Mouse (Mus musculus) hindbrain, embryonic 14.5 days (tissue): Measurements from ENCODE around the gene Prelid1. TPM values are rescaled to one million over a fixed set of nuclear protein-coding genes. Genes with fewer than 3 reads are reported as not detected.

ENCODE experiments used
- ATAC-seq: fragments of 200-750 bp; cut with Nextera tagmentation; 2 replicates; pipeline ENCODE4 v1.8.0; 2017; ENCODE audit warnings: moderate number of reproducible peaks, mild to moderate bottlenecking, moderate TSS enrichment, moderate library complexity; ENCODE audit not compliant: low FRiP score
- DNase-seq: peaks from one replicate; pipeline ENCODE4 v3.0.0-alpha.2; 2015; ENCODE audit warnings: low spot score
- H3K27ac ChIP-seq: fragments of 300-500 bp; sonication (generic); 2 replicates; pipeline ENCODE4 v1.5.1; 2014; ENCODE audit warnings: mild to moderate bottlenecking, moderate library complexity
- H3K27me3 ChIP-seq: fragments of 300-500 bp; sonication (generic); 2 replicates; pipeline ENCODE4 v1.6.1; 2014; ENCODE audit warnings: mild to moderate bottlenecking, low read length, mixed read lengths; ENCODE audit not compliant: control insufficient read depth, insufficient read depth
- H3K36me3 ChIP-seq: fragments of 300-500 bp; sonication (generic); replicated peaks from 2 replicates; pipeline ENCODE4 v1.6.1; 2014; ENCODE audit not compliant: control insufficient read depth, insufficient read depth
- H3K4me1 ChIP-seq: fragments of 300-500 bp; sonication (generic); replicated peaks from 2 replicates; pipeline ENCODE4 v1.6.1; 2014; ENCODE audit warnings: antibody characterized with exemption, low read length, mixed read lengths; ENCODE audit not compliant: control insufficient read depth, insufficient read depth
- H3K4me2 ChIP-seq: fragments of 300-500 bp; sonication (generic); replicated peaks from 2 replicates; pipeline ENCODE4 v1.6.1; 2014; ENCODE audit warnings: mild to moderate bottlenecking, moderate library complexity
- H3K4me3 ChIP-seq: fragments of 300-500 bp; sonication (generic); replicated peaks from 2 replicates; pipeline ENCODE4 v1.5.1; 2014; ENCODE audit warnings: mild to moderate bottlenecking, low read length
- H3K9ac ChIP-seq: fragments of 300-500 bp; sonication (generic); 2 replicates; pipeline ENCODE4 v1.6.1; 2014
- H3K9me3 ChIP-seq: fragments of 300-500 bp; sonication (generic); 2 replicates; pipeline ENCODE4 v1.6.1; 2016; ENCODE audit warnings: low read length; ENCODE audit not compliant: control insufficient read depth
- WGBS: fragments of 180-500 bp; shearing (Covaris S2); extraction: QIAGEN DNeasy Blood & Tissue Kit; methylation state at CpG from one replicate; pipeline ENCODE4 v1.1.7; 2014; 5-methylcytosine and 5-hydroxymethylcytosine counted together
- polyA plus RNA-seq: library from polyadenylated mRNA; unstranded; fragments of >200 nt; fragmentation: Nextera tagmentation; extraction: Ambion mirVana; gene quantifications from 2 replicates; pipeline ENCODE4 v1.2.1, GENCODE M21; 2014

Prelid1 gene
- polyA plus RNA-seq, 1 experiment from 2014 or later: 348 TPM

GRCm38 (mm10) chr13:55318351-55318750 is 1.9 kb upstream of the Prelid1 start:
- no peaks in the 10 kb centered on the region for H3K27me3 ChIP-seq
- no peak overlapping the region for H3K4me2 ChIP-seq
- H3K4me1 ChIP-seq: peaks cover 19% of the 10 kb centered on the region
- H3K9me3 ChIP-seq: no peaks in the 10 kb centered on the region
- whole genome bisulfite sequencing: 80% methylated on average over 3 of the region's 3 CpGs
- no peak for ATAC-seq
- H3K36me3 ChIP-seq: peaks cover 77% of the 10 kb centered on the region
- H3K9ac ChIP-seq: no peak overlapping the region
- H3K27ac ChIP-seq: no peak overlapping the region
- no peak for DNase-seq
- no peak overlapping the region for H3K4me3 ChIP-seq

GRCm38 (mm10) chr13:55321434-55322129 is 1.3 kb downstream of the Prelid1 start, which contains the start of gene Rab24:
Gene Rab24, minus strand, starts transcription at chr13:55321946.
- Histone ChIP-seq H3K4me2 (peak within 1 kb of the TSS; percentile 93), H3K27ac (peak within 1 kb of the TSS; percentile 67), H3K4me3 (peak within 1 kb of the TSS; percentile 83), H3K27me3 (no peaks in the 10 kb centered on the region), H3K4me1 (peaks cover 26% of the 10 kb centered on the region), H3K9ac (peak within 1 kb of the TSS; percentile 89), H3K9me3 (no peaks in the 10 kb centered on the region), H3K36me3 (peaks cover 73% of the 10 kb centered on the region)
- DNase-seq (peak; percentile 94), ATAC-seq (peak; percentile 91)
- under 1% methylated on average over 73 of the region's 73 CpGs for WGBS

GRCm38 (mm10) chr13:55322130-55322825 is 2.0 kb downstream of the Prelid1 start:
- no peak for ATAC-seq
- WGBS: 2% methylated on average over 31 of the region's 31 CpGs

GRCm38 (mm10) chr13:55325596-55325995 is 5.3 kb downstream of the Prelid1 start:
- Histone ChIP-seq H3K4me1 (peaks cover 38% of the 10 kb centered on the region), H3K36me3 (peaks cover 33% of the 10 kb centered on the region), H3K27me3 (no peaks in the 10 kb centered on the region), H3K27ac (no peak overlapping the region), H3K4me3 (no peak overlapping the region), H3K9me3 (no peaks in the 10 kb centered on the region), H3K4me2 (no peak overlapping the region), H3K9ac (no peak overlapping the region)
- 80% methylated on average over 11 of the region's 11 CpGs for WGBS
- DNase-seq: no peak
- no peak for ATAC-seq

More at GRCm38 (mm10) chr13:55322130-55322825, 2.0 kb downstream of the Prelid1 start:
- peaks cover 30% of the 10 kb centered on the region for H3K4me1 ChIP-seq
- H3K4me2 ChIP-seq: peak overlapping the region; percentile 93
- H3K9me3 ChIP-seq: no peaks in the 10 kb centered on the region
- H3K9ac ChIP-seq: peak overlapping the region; percentile 89
- H3K27me3 ChIP-seq: no peaks in the 10 kb centered on the region
- H3K4me3 ChIP-seq: peak overlapping the region; percentile 83
- peak; percentile 70 for DNase-seq
- H3K27ac ChIP-seq: peak overlapping the region; percentile 67
- peaks cover 66% of the 10 kb centered on the region for H3K36me3 ChIP-seq

- Histone ChIP-seq H3K4me2 (peak overlapping the region; percentile 15; the same call in 1 of the 2 replicates), H3K4me3 (no peak overlapping the region), H3K9me3 (no peaks in the 10 kb centered on the region), H3K27ac (peak overlapping the region; percentile 54), H3K27me3 (no peaks in the 10 kb centered on the region), H3K4me1 (peaks cover 31% of the 10 kb centered on the region), H3K9ac (0 out of 2 replicates have a peak overlapping the region, but pooled peaks have one; percentile 34), H3K36me3 (peaks cover 33% of the 10 kb centered on the region)
- DNase-seq: no peak
- 59% methylated on average over 4 of the region's 4 CpGs for WGBS
- ATAC-seq: no peak
Measured at GRCm38 (mm10) chr13:55327169-55327568, 6.9 kb downstream of the Prelid1 start.

GRCm38 (mm10) chr13:55327633-55328032 is 7.3 kb downstream of the Prelid1 start:
- Histone ChIP-seq H3K27me3 (no peaks in the 10 kb centered on the region), H3K9ac (0 out of 2 replicates have a peak overlapping the region, but pooled peaks have one; percentile 34), H3K9me3 (no peaks in the 10 kb centered on the region), H3K4me2 (no peak overlapping the region), H3K27ac (no peak overlapping the region), H3K4me3 (no peak overlapping the region), H3K4me1 (peaks cover 29% of the 10 kb centered on the region), H3K36me3 (peaks cover 33% of the 10 kb centered on the region)
- 36% methylated on average over 8 of the region's 8 CpGs for WGBS
- DNase-seq (peak; percentile 84), ATAC-seq (peak; percentile 31)

GRCm38 (mm10) chr13:55328171-55328570 is 7.9 kb downstream of the Prelid1 start:
- no peak overlapping the region for H3K4me3 ChIP-seq
- WGBS: 90% methylated on average over 6 of the region's 6 CpGs

GRCm38 (mm10) chr13:55328641-55329040 is 8.3 kb downstream of the Prelid1 start:
- no peak overlapping the region for H3K27ac ChIP-seq
- H3K9me3 ChIP-seq: no peaks in the 10 kb centered on the region

More at GRCm38 (mm10) chr13:55328171-55328570, 7.9 kb downstream of the Prelid1 start:
- Histone ChIP-seq H3K9ac (no peak overlapping the region), H3K27me3 (no peaks in the 10 kb centered on the region), H3K4me1 (peaks cover 24% of the 10 kb centered on the region), H3K36me3 (peaks cover 30% of the 10 kb centered on the region), H3K4me2 (peak overlapping the region; percentile 91; the same call in 1 of the 2 replicates), H3K27ac (no peak overlapping the region), H3K9me3 (no peaks in the 10 kb centered on the region)
- ATAC-seq (no peak), DNase-seq (no peak)

GRCm38 (mm10) chr13:55329109-55329682 is 8.9 kb downstream of the Prelid1 start:
- H3K27me3 ChIP-seq: no peaks in the 10 kb centered on the region
- no peak overlapping the region for H3K27ac ChIP-seq
- no peaks in the 10 kb centered on the region for H3K9me3 ChIP-seq
- under 1% methylated on average over 29 of the region's 29 CpGs for WGBS
- H3K4me3 ChIP-seq: peak overlapping the region; percentile 64
- peaks cover 15% of the 10 kb centered on the region; the same call in 1 of the 2 replicates for H3K4me1 ChIP-seq
- peak overlapping the region; percentile 91 for H3K4me2 ChIP-seq
- peak overlapping the region; percentile 63 for H3K9ac ChIP-seq
- H3K36me3 ChIP-seq: peaks cover 20% of the 10 kb centered on the region
- DNase-seq (peak; percentile 57), ATAC-seq (peak; percentile 19; the same call in 1 of the 2 replicates)

More at GRCm38 (mm10) chr13:55328641-55329040, 8.3 kb downstream of the Prelid1 start:
- no peak for ATAC-seq
- Histone ChIP-seq H3K4me2 (peak overlapping the region; percentile 91), H3K36me3 (peaks cover 26% of the 10 kb centered on the region), H3K4me1 (peaks cover 19% of the 10 kb centered on the region; the same call in 1 of the 2 replicates), H3K9ac (peak overlapping the region; percentile 63; the same call in 1 of the 2 replicates), H3K4me3 (peak overlapping the region; percentile 64), H3K27me3 (no peaks in the 10 kb centered on the region)
- 68% methylated on average over 4 of the region's 4 CpGs for WGBS
- no peak for DNase-seq
